Mouse (Mus musculus) neural tube, embryonic 13.5 days (tissue): ENCODE measurements around the gene Opa3. TPM values are rescaled to one million over a fixed set of nuclear protein-coding genes. Genes with fewer than 3 reads are reported as not detected.

Source experiments
- ATAC-seq: fragments of 200-750 bp; cut with Nextera tagmentation; 2 replicates; pipeline ENCODE4 v1.8.0; 2017; ENCODE audit warnings: low read depth, mild to moderate bottlenecking, moderate TSS enrichment, moderate library complexity
- H3K27ac ChIP-seq: fragments of 300-500 bp; sonication (generic); replicated peaks from 2 replicates; pipeline ENCODE4 v1.5.1; 2015; ENCODE audit warnings: moderate library complexity, mild to moderate bottlenecking, inconsistent platforms
- H3K27me3 ChIP-seq: fragments of 300-500 bp; sonication (generic); 2 replicates; pipeline ENCODE4 v1.6.1; 2015; ENCODE audit warnings: mild to moderate bottlenecking, inconsistent platforms
- H3K36me3 ChIP-seq: fragments of 300-500 bp; sonication (generic); 2 replicates; pipeline ENCODE4 v1.6.1; 2015; ENCODE audit warnings: mild to moderate bottlenecking, inconsistent platforms
- H3K4me1 ChIP-seq: fragments of 300-500 bp; sonication (generic); replicated peaks from 2 replicates; pipeline ENCODE4 v1.6.1; 2015; ENCODE audit warnings: inconsistent platforms
- H3K4me2 ChIP-seq: fragments of 300-500 bp; sonication (generic); 2 replicates; pipeline ENCODE4 v1.6.1; 2015; ENCODE audit warnings: inconsistent platforms, mild to moderate bottlenecking, moderate library complexity
- H3K4me3 ChIP-seq: fragments of 300-500 bp; sonication (generic); 2 replicates; pipeline ENCODE4 v1.5.1; 2015; ENCODE audit warnings: mild to moderate bottlenecking, inconsistent platforms
- H3K9ac ChIP-seq: fragments of 300-500 bp; sonication (generic); 2 replicates; pipeline ENCODE4 v1.6.1; 2015; ENCODE audit warnings: moderate library complexity, mild to moderate bottlenecking, inconsistent platforms
- H3K9me3 ChIP-seq: fragments of 300-500 bp; sonication (generic); 2 replicates; pipeline ENCODE4 v1.6.1; 2016; ENCODE audit warnings: inconsistent platforms
- WGBS: fragments of 180-500 bp; shearing (Covaris S2); methylation state at CpG from one replicate; pipeline ENCODE4 v1.1.7; 2015; 5-methylcytosine and 5-hydroxymethylcytosine counted together
- polyA plus RNA-seq: library from polyadenylated mRNA; unstranded; fragments of >200 nt; fragmentation: Nextera tagmentation; extraction: Ambion mirVana; gene quantifications from 2 replicates; pipeline ENCODE4 v1.2.1, GENCODE M21; 2015

Gene Opa3
- 38.7 and 39.9 TPM in 2 replicates for polyA plus RNA-seq

GRCm38 (mm10) chr7:19227883-19228792 is at the start of gene Opa3:
Gene Opa3 (plus strand): TSS chr7:19228334.
- WGBS = 1% methylated on average over 86 of the region's 91 CpGs

GRCm38 (mm10) chr7:19178443-19179092 is 49.6 kb upstream of the Opa3 start:
- ATAC-seq = no peak
- Histone ChIP-seq H3K4me3 (peak overlapping the region; percentile 67), H3K27me3 (peaks cover 52% of the 10 kb centered on the region), H3K4me2 (peak overlapping the region; percentile 68), H3K4me1 (peaks cover 40% of the 10 kb centered on the region), H3K9ac (peak overlapping the region; percentile 62), H3K27ac (no peak overlapping the region), H3K36me3 (peaks cover 17% of the 10 kb centered on the region), H3K9me3 (no peaks in the 10 kb centered on the region)
- WGBS = 5% methylated on average over 27 of the region's 27 CpGs

More at GRCm38 (mm10) chr7:19227883-19228792, at the start of gene Opa3:
- no peaks in the 10 kb centered on the region for H3K27me3 ChIP-seq
- peaks cover 31% of the 10 kb centered on the region for H3K4me1 ChIP-seq
- H3K9ac ChIP-seq = peak within 1 kb of the TSS; percentile 84
- H3K27ac ChIP-seq = peak within 1 kb of the TSS; percentile 100
- ATAC-seq = peak; percentile 98
- H3K9me3 ChIP-seq = no peaks in the 10 kb centered on the region
- H3K36me3 ChIP-seq = peaks cover 12% of the 10 kb centered on the region
- peak within 1 kb of the TSS; percentile 63 for H3K4me3 ChIP-seq
- H3K4me2 ChIP-seq = peak within 1 kb of the TSS; percentile 92

- no peak overlapping the region for H3K27ac ChIP-seq
- WGBS = under 1% methylated on average over 31 of the region's 32 CpGs
- H3K9ac ChIP-seq = peak overlapping the region; percentile 53
- peak overlapping the region; percentile 68 for H3K4me2 ChIP-seq
- ATAC-seq = no peak
- H3K4me1 ChIP-seq = peaks cover 46% of the 10 kb centered on the region
- H3K27me3 ChIP-seq = peaks cover 46% of the 10 kb centered on the region
- no peaks in the 10 kb centered on the region for H3K9me3 ChIP-seq
- peaks cover 23% of the 10 kb centered on the region for H3K36me3 ChIP-seq
- H3K4me3 ChIP-seq = peak overlapping the region; percentile 67
Observed at GRCm38 (mm10) chr7:19179173-19179572, 49.0 kb upstream of the Opa3 start.

- Histone ChIP-seq H3K4me1 (peaks cover 54% of the 10 kb centered on the region), H3K27ac (no peak overlapping the region), H3K4me3 (no peak overlapping the region), H3K9ac (no peak overlapping the region), H3K9me3 (no peaks in the 10 kb centered on the region), H3K27me3 (peaks cover 43% of the 10 kb centered on the region), H3K4me2 (peak overlapping the region; percentile 68; the same call in 1 of the 2 replicates), H3K36me3 (peaks cover 23% of the 10 kb centered on the region)
- WGBS = 40% methylated on average over 6 of the region's 6 CpGs
- no peak for ATAC-seq
Observed at GRCm38 (mm10) chr7:19179936-19180335, 48.2 kb upstream of the Opa3 start.

- Histone ChIP-seq H3K27me3 (peaks cover 43% of the 10 kb centered on the region), H3K4me3 (peak overlapping the region; percentile 38), H3K9ac (peak overlapping the region; percentile 64), H3K4me2 (peak overlapping the region; percentile 52), H3K36me3 (peaks cover 24% of the 10 kb centered on the region), H3K9me3 (no peaks in the 10 kb centered on the region), H3K4me1 (peaks cover 63% of the 10 kb centered on the region), H3K27ac (no peak overlapping the region)
- ATAC-seq = no peak
- 4% methylated on average over 27 of the region's 27 CpGs for WGBS
Observed at GRCm38 (mm10) chr7:19180862-19181429, 47.2 kb upstream of the Opa3 start.

GRCm38 (mm10) chr7:19184250-19184649 is 43.9 kb upstream of the Opa3 start:
- Histone ChIP-seq H3K36me3 (peaks cover 50% of the 10 kb centered on the region), H3K4me1 (peaks cover 36% of the 10 kb centered on the region), H3K27ac (peak overlapping the region; percentile 80), H3K9ac (no peak overlapping the region), H3K4me3 (no peak overlapping the region), H3K4me2 (no peak overlapping the region), H3K9me3 (no peaks in the 10 kb centered on the region), H3K27me3 (peaks cover 17% of the 10 kb centered on the region)
- no peak for ATAC-seq
- WGBS = 63% methylated on average over 2 of the region's 2 CpGs

GRCm38 (mm10) chr7:19184758-19185157 is 43.4 kb upstream of the Opa3 start:
- peaks cover 53% of the 10 kb centered on the region for H3K36me3 ChIP-seq

GRCm38 (mm10) chr7:19194676-19195075 is 33.5 kb upstream of the Opa3 start:
- no peaks in the 10 kb centered on the region for H3K4me1 ChIP-seq
- H3K4me2 ChIP-seq = no peak overlapping the region
- H3K9ac ChIP-seq = no peak overlapping the region
- ATAC-seq = no peak
- H3K36me3 ChIP-seq = peaks cover 91% of the 10 kb centered on the region
- no peaks in the 10 kb centered on the region for H3K27me3 ChIP-seq
- no peaks in the 10 kb centered on the region for H3K9me3 ChIP-seq
- no peak overlapping the region for H3K27ac ChIP-seq
- no peak overlapping the region for H3K4me3 ChIP-seq
- WGBS = 96% methylated on average over 4 of the region's 4 CpGs

More at GRCm38 (mm10) chr7:19184758-19185157, 43.4 kb upstream of the Opa3 start:
- no peak overlapping the region for H3K4me3 ChIP-seq
- H3K9me3 ChIP-seq = no peaks in the 10 kb centered on the region
- H3K27ac ChIP-seq = peak overlapping the region; percentile 80
- peaks cover 12% of the 10 kb centered on the region for H3K27me3 ChIP-seq
- H3K9ac ChIP-seq = no peak overlapping the region
- 0 out of 2 replicates have a peak overlapping the region, but pooled peaks have one; percentile 18 for H3K4me2 ChIP-seq
- 50% methylated on average over 6 of the region's 6 CpGs for WGBS
- H3K4me1 ChIP-seq = peaks cover 31% of the 10 kb centered on the region
- peak; percentile 55; the same call in 1 of the 2 replicates for ATAC-seq

GRCm38 (mm10) chr7:19196676-19197075 is 31.5 kb upstream of the Opa3 start:
- Histone ChIP-seq H3K9me3 (no peaks in the 10 kb centered on the region), H3K27ac (no peak overlapping the region), H3K9ac (no peak overlapping the region), H3K4me1 (no peaks in the 10 kb centered on the region), H3K36me3 (peaks cover 87% of the 10 kb centered on the region), H3K4me3 (no peak overlapping the region), H3K4me2 (no peak overlapping the region), H3K27me3 (no peaks in the 10 kb centered on the region)
- ATAC-seq = no peak
- 67% methylated on average over 6 of the region's 6 CpGs for WGBS

GRCm38 (mm10) chr7:19197985-19198384 is 30.1 kb upstream of the Opa3 start:
- Histone ChIP-seq H3K4me2 (no peak overlapping the region), H3K36me3 (peaks cover 84% of the 10 kb centered on the region), H3K4me3 (no peak overlapping the region), H3K9ac (no peak overlapping the region), H3K4me1 (no peaks in the 10 kb centered on the region), H3K9me3 (no peaks in the 10 kb centered on the region), H3K27ac (no peak overlapping the region), H3K27me3 (no peaks in the 10 kb centered on the region)
- WGBS = 35% methylated on average over 2 of the region's 2 CpGs
- no peak for ATAC-seq

- ATAC-seq = no peak
- no peaks in the 10 kb centered on the region for H3K4me1 ChIP-seq
- H3K9me3 ChIP-seq = no peaks in the 10 kb centered on the region
- H3K36me3 ChIP-seq = peaks cover 78% of the 10 kb centered on the region
- no peaks in the 10 kb centered on the region for H3K27me3 ChIP-seq
- H3K4me3 ChIP-seq = no peak overlapping the region
- WGBS = 67% methylated on average over 15 of the region's 15 CpGs
- no peak overlapping the region for H3K4me2 ChIP-seq
- H3K9ac ChIP-seq = no peak overlapping the region
- no peak overlapping the region for H3K27ac ChIP-seq
Observed at GRCm38 (mm10) chr7:19201660-19202059, 26.5 kb upstream of the Opa3 start.
